Mouse (Mus musculus) lung, embryonic 14.5 days (tissue): ENCODE results near the gene Spag5. TPM values are rescaled to one million over a fixed set of nuclear protein-coding genes. Genes with fewer than 3 reads are reported as not detected.
A peak's percentile ranks its signal among the peaks of the same experiment; 100 is the strongest.

Experiments
- ATAC-seq: fragments of 200-750 bp; cut with Nextera tagmentation; 2 replicates; pipeline ENCODE4 v1.8.0; 2017; ENCODE audit warnings: mild to moderate bottlenecking, moderate TSS enrichment, moderate library complexity; ENCODE audit not compliant: insufficient read depth
- DNase-seq: peaks from one replicate; pipeline ENCODE4 v3.0.0-alpha.2; 2015
- H3K27ac ChIP-seq: fragments of 300-500 bp; sonication (generic); 2 replicates; pipeline ENCODE4 v1.5.1; 2014; ENCODE audit warnings: low read depth, mild to moderate bottlenecking, moderate library complexity
- H3K27me3 ChIP-seq: fragments of 300-500 bp; sonication (generic); 2 replicates; pipeline ENCODE4 v1.6.1; 2014; ENCODE audit warnings: low read length, control low read depth; ENCODE audit not compliant: insufficient read depth
- H3K36me3 ChIP-seq: fragments of 300-500 bp; sonication (generic); 2 replicates; pipeline ENCODE4 v1.6.1; 2014; ENCODE audit warnings: control low read depth; ENCODE audit not compliant: insufficient read depth
- H3K4me1 ChIP-seq: fragments of 300-500 bp; sonication (generic); 2 replicates; pipeline ENCODE4 v1.6.1; 2014; ENCODE audit warnings: antibody characterized with exemption, control low read depth; ENCODE audit not compliant: insufficient read depth
- H3K4me2 ChIP-seq: fragments of 300-500 bp; sonication (generic); 2 replicates; pipeline ENCODE4 v1.6.1; 2014; ENCODE audit warnings: mild to moderate bottlenecking
- H3K4me3 ChIP-seq: fragments of 300-500 bp; sonication (generic); 2 replicates; pipeline ENCODE4 v1.5.1; 2014; ENCODE audit warnings: low read depth, low read length
- H3K9ac ChIP-seq: fragments of 300-500 bp; sonication (generic); 2 replicates; pipeline ENCODE4 v1.6.1; 2014
- H3K9me3 ChIP-seq: fragments of 300-500 bp; sonication (generic); 2 replicates; pipeline ENCODE4 v1.6.1; 2016; ENCODE audit warnings: low read depth, low read length, control low read depth
- CTCF ChIP-seq: IDR thresholded peaks from 2 replicates; pipeline ENCODE4 v1.5.1; 2016; ENCODE audit warnings: antibody characterized with exemption, low read depth
- WGBS: fragments of 180-500 bp; shearing (Covaris S2); extraction: QIAGEN DNeasy Blood & Tissue Kit; methylation state at CpG from one replicate; pipeline ENCODE4 v1.1.7; 2014; 5-methylcytosine and 5-hydroxymethylcytosine counted together
- polyA plus RNA-seq: library from polyadenylated mRNA; unstranded; fragments of >200 nt; fragmentation: Nextera tagmentation; extraction: Ambion mirVana; gene quantifications from 2 replicates; pipeline ENCODE4 v1.2.1, GENCODE M21; 2014

Gene Spag5
- polyA plus RNA-seq, 1 experiment from 2014 or later = 59.8 TPM

- peak; percentile 52 for DNase-seq
- H3K4me1 ChIP-seq = peaks cover 13% of the 10 kb centered on the region; the same call in 1 of the 2 replicates
- no peak overlapping the region for H3K4me2 ChIP-seq
- no peaks in the 10 kb centered on the region for H3K9me3 ChIP-seq
- H3K4me3 ChIP-seq = no peak overlapping the region
- H3K27me3 ChIP-seq = no peaks in the 10 kb centered on the region
- H3K36me3 ChIP-seq = peaks cover 13% of the 10 kb centered on the region
- TF ChIP-seq CTCF = no peak
- H3K9ac ChIP-seq = no peak overlapping the region
- no peak for ATAC-seq
- 68% methylated on average over 4 of the region's 4 CpGs for WGBS
- no peak overlapping the region for H3K27ac ChIP-seq
Measured at GRCm38 (mm10) chr11:78349441-78350358, 48.4 kb downstream of the Spag5 start.

- TF ChIP-seq CTCF = no peak
- Histone ChIP-seq H3K9ac (no peak overlapping the region), H3K9me3 (no peaks in the 10 kb centered on the region), H3K27ac (no peak overlapping the region), H3K4me1 (no peaks in the 10 kb centered on the region), H3K4me3 (no peak overlapping the region), H3K27me3 (no peaks in the 10 kb centered on the region), H3K36me3 (peaks cover 9% of the 10 kb centered on the region), H3K4me2 (no peak overlapping the region)
- ATAC-seq = no peak
- no peak for DNase-seq
- WGBS = 74% methylated on average over 1 of the region's 1 CpGs
Measured at GRCm38 (mm10) chr11:78353081-78353480, 51.8 kb downstream of the Spag5 start.

GRCm38 (mm10) chr11:78354905-78355304 is 53.6 kb downstream of the Spag5 start:
- no peak overlapping the region for H3K27ac ChIP-seq
- DNase-seq (no peak), ATAC-seq (no peak)
- no peaks in the 10 kb centered on the region for H3K9me3 ChIP-seq
- 79% methylated on average over 6 of the region's 6 CpGs for WGBS
- no peak for TF ChIP-seq CTCF
- no peak overlapping the region for H3K4me2 ChIP-seq
- H3K4me1 ChIP-seq = no peaks in the 10 kb centered on the region
- H3K9ac ChIP-seq = no peak overlapping the region
- no peaks in the 10 kb centered on the region for H3K27me3 ChIP-seq
- no peaks in the 10 kb centered on the region for H3K36me3 ChIP-seq
- H3K4me3 ChIP-seq = no peak overlapping the region

- H3K4me2 ChIP-seq = no peak overlapping the region
- ATAC-seq (no peak), DNase-seq (peak; percentile 86)
- H3K4me1 ChIP-seq = no peaks in the 10 kb centered on the region
- peak; percentile 87 for TF ChIP-seq CTCF
- no peaks in the 10 kb centered on the region for H3K27me3 ChIP-seq
- H3K9ac ChIP-seq = no peak overlapping the region
- H3K4me3 ChIP-seq = no peak overlapping the region
- H3K9me3 ChIP-seq = no peaks in the 10 kb centered on the region
- no peaks in the 10 kb centered on the region for H3K36me3 ChIP-seq
- no peak overlapping the region for H3K27ac ChIP-seq
- 30% methylated on average over 4 of the region's 4 CpGs for WGBS
Measured at GRCm38 (mm10) chr11:78355471-78356238, 54.3 kb downstream of the Spag5 start.

GRCm38 (mm10) chr11:78358330-78359007 is 57.1 kb downstream of the Spag5 start:
- WGBS = 15% methylated on average over 22 of the region's 22 CpGs
- Histone ChIP-seq H3K4me3 (no peak overlapping the region), H3K4me1 (no peaks in the 10 kb centered on the region), H3K9ac (no peak overlapping the region), H3K9me3 (no peaks in the 10 kb centered on the region), H3K36me3 (no peaks in the 10 kb centered on the region), H3K4me2 (no peak overlapping the region), H3K27ac (no peak overlapping the region), H3K27me3 (no peaks in the 10 kb centered on the region)
- ATAC-seq (no peak), DNase-seq (peak; percentile 53)
- TF ChIP-seq CTCF = peak; percentile 71

- Histone ChIP-seq H3K36me3 (no peaks in the 10 kb centered on the region), H3K4me3 (peak overlapping the region; percentile 36), H3K4me2 (peak overlapping the region; percentile 70), H3K27ac (no peak overlapping the region), H3K4me1 (no peaks in the 10 kb centered on the region), H3K27me3 (no peaks in the 10 kb centered on the region), H3K9ac (no peak overlapping the region), H3K9me3 (no peaks in the 10 kb centered on the region)
- TF ChIP-seq CTCF = peak; percentile 78
- ATAC-seq (peak; percentile 78), DNase-seq (peak; percentile 89)
- WGBS = 9% methylated on average over 13 of the region's 13 CpGs
Measured at GRCm38 (mm10) chr11:78360125-78360788, 58.9 kb downstream of the Spag5 start.
